Mouse (Mus musculus) heart, embryonic 10.5 days (tissue): ENCODE data around the gene Rbm20. TPM values are rescaled to one million over a fixed set of nuclear protein-coding genes. Genes with fewer than 3 reads are reported as not detected.

Source experiments
- DNase-seq: peaks from one replicate; pipeline ENCODE4 v3.0.0-alpha.2; 2017; ENCODE audit warnings: low spot score
- H3K27ac ChIP-seq: fragments of 300-500 bp; sonication (generic); 2 replicates; pipeline ENCODE4 v1.5.1; 2016; ENCODE audit warnings: mild to moderate bottlenecking
- H3K27me3 ChIP-seq: fragments of 300-500 bp; sonication (generic); 2 replicates; pipeline ENCODE4 v1.6.1; 2016; ENCODE audit warnings: mild to moderate bottlenecking; ENCODE audit not compliant: poor library complexity, insufficient read depth, severe bottlenecking
- H3K36me3 ChIP-seq: fragments of 300-500 bp; sonication (generic); 2 replicates; pipeline ENCODE4 v1.6.1; 2016; ENCODE audit warnings: mild to moderate bottlenecking, moderate library complexity
- H3K4me1 ChIP-seq: fragments of 300-500 bp; sonication (generic); 2 replicates; pipeline ENCODE4 v1.6.1; 2016; ENCODE audit warnings: mild to moderate bottlenecking
- H3K4me3 ChIP-seq: fragments of 300-500 bp; sonication (generic); 2 replicates; pipeline ENCODE4 v1.5.1; 2016; ENCODE audit warnings: mild to moderate bottlenecking, moderate library complexity
- H3K9me3 ChIP-seq: fragments of 300-500 bp; sonication (generic); 2 replicates; pipeline ENCODE4 v1.6.1; 2016; ENCODE audit warnings: mild to moderate bottlenecking, moderate library complexity
- WGBS: fragments of 180-500 bp; shearing (Covaris S2); methylation state at CpG from one replicate; pipeline ENCODE4 v1.1.7; 2016; 5-methylcytosine and 5-hydroxymethylcytosine counted together
- polyA plus RNA-seq: library from polyadenylated mRNA; unstranded; fragments of >200 nt; fragmentation: Nextera tagmentation; extraction: Ambion mirVana; gene quantifications from 2 replicates; pipeline ENCODE4 v1.2.1, GENCODE M21; 2016

Rbm20 gene
- polyA plus RNA-seq, 1 experiment from 2014 or later: 18.3 TPM

DNA sequence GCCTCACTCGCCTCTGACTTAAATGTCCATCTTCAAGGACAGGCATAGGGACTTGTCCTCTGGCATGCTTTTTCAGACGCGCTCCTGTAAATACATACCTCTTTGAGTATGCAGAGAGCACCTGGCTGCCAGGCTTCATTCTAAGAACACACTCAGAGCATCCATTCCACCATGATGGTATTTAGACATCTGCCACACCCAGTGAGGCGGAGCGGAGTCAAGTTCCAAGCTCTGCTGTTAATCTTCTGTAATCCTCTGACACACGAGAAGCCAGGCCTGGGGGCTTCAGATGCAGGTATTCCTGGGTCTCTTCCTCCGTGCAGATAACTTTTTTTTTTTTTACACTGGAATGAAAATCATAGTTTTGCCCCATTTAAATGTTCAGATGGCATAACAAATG lies 182.5 kb downstream of the Rbm20 start:
- H3K4me3 ChIP-seq: no peak overlapping the region
- no peak for DNase-seq
- H3K4me1 ChIP-seq: peaks cover 37% of the 10 kb centered on the region
- no peak overlapping the region for H3K27ac ChIP-seq
- no peaks in the 10 kb centered on the region for H3K27me3 ChIP-seq
- H3K9me3 ChIP-seq: no peaks in the 10 kb centered on the region
- H3K36me3 ChIP-seq: peaks cover 63% of the 10 kb centered on the region
- WGBS: 61% methylated on average over 7 of the region's 7 CpGs

DNA sequence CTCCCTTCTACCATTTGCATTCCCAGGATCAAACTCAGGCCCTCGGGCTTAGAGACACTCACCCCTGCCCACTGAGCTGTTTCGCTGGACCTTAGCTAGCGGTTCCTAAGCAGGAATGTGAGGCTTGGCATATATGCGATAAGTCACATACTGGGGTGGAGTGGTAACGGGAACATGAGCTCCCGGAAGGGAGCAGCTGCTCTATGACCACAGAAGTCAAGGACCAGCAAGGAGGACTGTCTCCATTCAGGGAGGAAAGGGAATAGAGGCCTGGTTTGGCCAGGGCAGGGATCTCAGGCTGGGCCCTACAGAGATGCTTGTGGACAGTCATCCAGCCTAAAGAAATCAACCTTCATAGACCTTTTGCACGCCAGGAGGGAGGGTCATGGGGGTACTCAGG lies 184.2 kb downstream of the Rbm20 start:
- no peaks in the 10 kb centered on the region for H3K27me3 ChIP-seq
- 79% methylated on average over 7 of the region's 7 CpGs for WGBS
- H3K36me3 ChIP-seq: peaks cover 67% of the 10 kb centered on the region
- H3K27ac ChIP-seq: no peak overlapping the region
- DNase-seq: no peak
- H3K4me3 ChIP-seq: no peak overlapping the region
- H3K9me3 ChIP-seq: no peaks in the 10 kb centered on the region
- H3K4me1 ChIP-seq: peaks cover 40% of the 10 kb centered on the region

DNA sequence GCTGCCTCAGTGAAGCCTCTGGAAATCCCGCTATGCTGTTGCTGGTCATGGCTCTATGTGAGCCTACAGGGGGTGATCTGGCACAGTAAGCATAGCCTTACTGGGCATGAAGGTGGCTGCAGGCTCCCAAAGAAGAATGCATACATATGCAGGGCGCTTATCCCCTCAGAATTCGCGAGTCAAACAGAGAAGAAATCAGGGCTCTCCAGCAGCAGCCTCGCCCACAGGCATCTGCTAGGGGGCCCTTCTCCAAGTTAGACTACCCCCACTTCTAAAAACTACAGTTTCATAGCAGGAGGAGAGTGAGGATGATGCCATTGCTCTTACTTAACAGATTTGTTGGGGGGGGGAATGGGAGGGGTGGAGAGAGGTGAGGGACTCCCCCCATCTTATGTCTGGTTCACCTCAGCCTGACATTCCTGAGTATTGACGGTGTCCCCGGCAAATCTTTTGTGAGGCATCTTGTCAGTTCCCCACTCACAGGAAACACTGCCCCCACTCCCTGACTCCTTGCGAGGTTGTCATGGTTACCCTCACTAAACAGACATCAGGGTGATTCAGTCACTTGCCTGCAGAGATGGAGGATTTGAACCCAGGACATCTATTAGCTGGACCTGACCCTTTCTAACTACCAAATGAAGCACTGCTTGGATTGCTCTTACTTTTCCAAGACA lies 185.6 kb downstream of the Rbm20 start:
- H3K9me3 ChIP-seq: no peaks in the 10 kb centered on the region
- DNase-seq: no peak
- no peak overlapping the region for H3K27ac ChIP-seq
- H3K4me3 ChIP-seq: no peak overlapping the region
- peaks cover 66% of the 10 kb centered on the region for H3K36me3 ChIP-seq
- 67% methylated on average over 8 of the region's 8 CpGs for WGBS
- H3K27me3 ChIP-seq: no peaks in the 10 kb centered on the region
- peaks cover 28% of the 10 kb centered on the region for H3K4me1 ChIP-seq

DNA sequence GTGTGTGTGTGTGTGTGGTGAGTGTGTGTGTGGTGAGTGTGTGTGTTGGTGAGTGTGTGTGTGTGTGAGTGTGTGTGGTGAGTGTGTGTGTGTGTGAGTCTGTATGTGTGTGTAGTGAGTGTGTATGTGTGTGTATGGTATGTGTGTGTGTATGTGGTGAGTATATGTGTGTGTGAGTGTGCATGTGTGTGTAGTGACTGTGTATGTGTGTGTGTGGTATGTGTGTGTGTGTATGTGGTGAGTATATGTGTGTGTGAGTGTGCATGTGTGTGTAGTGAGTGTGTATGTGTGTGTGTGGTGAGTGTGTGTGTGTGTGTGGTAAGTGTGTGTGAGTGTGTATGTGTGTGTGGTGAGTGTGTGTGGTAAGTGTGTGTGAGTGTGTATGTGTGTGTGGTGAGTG lies 190.1 kb downstream of the Rbm20 start:
- DNase-seq: no peak
- no peaks in the 10 kb centered on the region for H3K27me3 ChIP-seq

DNA sequence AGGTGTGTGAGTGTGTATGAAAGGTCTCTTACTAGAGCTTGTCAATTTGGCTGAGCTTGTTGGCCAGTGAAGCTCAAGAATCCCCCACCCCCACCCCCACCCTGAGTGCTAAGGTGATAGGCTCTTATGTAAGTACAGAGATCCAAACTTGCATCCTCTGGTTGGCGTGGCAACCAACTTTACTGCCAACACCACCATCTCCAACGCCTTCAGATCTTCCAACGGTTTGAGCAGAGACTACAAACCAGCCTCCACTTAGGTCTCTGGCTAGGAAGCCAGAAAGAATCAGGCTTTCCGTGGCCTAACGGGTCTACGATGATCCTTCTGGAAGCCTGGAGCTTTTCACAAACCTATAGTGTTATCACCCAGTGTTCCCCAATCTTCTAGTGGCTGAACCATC lies 191.0 kb downstream of the Rbm20 start:
- H3K4me1 ChIP-seq: peaks cover 3% of the 10 kb centered on the region; the same call in 1 of the 2 replicates
- H3K36me3 ChIP-seq: peaks cover 29% of the 10 kb centered on the region
- no peak for DNase-seq
- no peak overlapping the region for H3K27ac ChIP-seq
- H3K27me3 ChIP-seq: no peaks in the 10 kb centered on the region
- H3K9me3 ChIP-seq: no peaks in the 10 kb centered on the region
- 89% methylated on average over 6 of the region's 6 CpGs for WGBS
- no peak overlapping the region for H3K4me3 ChIP-seq

More for the DNA sequence above, 190.1 kb downstream of the Rbm20 start:
- Histone ChIP-seq H3K9me3 (no peaks in the 10 kb centered on the region), H3K4me1 (peaks cover 8% of the 10 kb centered on the region; the same call in 1 of the 2 replicates), H3K27ac (no peak overlapping the region), H3K4me3 (no peak overlapping the region), H3K36me3 (peaks cover 36% of the 10 kb centered on the region)

DNA sequence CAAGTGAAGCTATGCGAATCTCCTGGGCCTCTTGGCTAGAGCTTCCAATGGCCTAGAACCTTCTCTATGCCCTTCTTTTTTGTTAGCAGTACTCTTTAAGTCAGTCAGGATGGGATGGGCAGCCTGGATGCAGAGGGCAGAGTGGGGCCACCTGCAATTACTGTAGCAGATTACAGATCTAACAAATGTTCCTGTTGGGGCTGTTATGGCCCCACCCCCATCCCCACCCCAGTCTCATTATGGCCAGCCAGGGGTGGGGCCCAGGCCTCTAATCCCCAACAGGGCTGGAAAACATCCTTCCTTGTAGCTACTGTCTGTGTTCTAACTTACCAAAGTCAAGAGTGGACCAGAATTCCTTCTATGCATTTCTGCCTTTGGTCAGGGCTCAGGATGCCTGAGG lies 191.7 kb downstream of the Rbm20 start:
- peaks cover 22% of the 10 kb centered on the region for H3K36me3 ChIP-seq
- H3K9me3 ChIP-seq: no peaks in the 10 kb centered on the region
- H3K4me3 ChIP-seq: no peak overlapping the region
- DNase-seq: no peak
- no peaks in the 10 kb centered on the region for H3K27me3 ChIP-seq
- 85% methylated on average over 1 of the region's 1 CpGs for WGBS
- 0 out of 2 replicates have a peak, but pooled peaks cover 3% of the 10 kb centered on the region for H3K4me1 ChIP-seq
- no peak overlapping the region for H3K27ac ChIP-seq

DNA sequence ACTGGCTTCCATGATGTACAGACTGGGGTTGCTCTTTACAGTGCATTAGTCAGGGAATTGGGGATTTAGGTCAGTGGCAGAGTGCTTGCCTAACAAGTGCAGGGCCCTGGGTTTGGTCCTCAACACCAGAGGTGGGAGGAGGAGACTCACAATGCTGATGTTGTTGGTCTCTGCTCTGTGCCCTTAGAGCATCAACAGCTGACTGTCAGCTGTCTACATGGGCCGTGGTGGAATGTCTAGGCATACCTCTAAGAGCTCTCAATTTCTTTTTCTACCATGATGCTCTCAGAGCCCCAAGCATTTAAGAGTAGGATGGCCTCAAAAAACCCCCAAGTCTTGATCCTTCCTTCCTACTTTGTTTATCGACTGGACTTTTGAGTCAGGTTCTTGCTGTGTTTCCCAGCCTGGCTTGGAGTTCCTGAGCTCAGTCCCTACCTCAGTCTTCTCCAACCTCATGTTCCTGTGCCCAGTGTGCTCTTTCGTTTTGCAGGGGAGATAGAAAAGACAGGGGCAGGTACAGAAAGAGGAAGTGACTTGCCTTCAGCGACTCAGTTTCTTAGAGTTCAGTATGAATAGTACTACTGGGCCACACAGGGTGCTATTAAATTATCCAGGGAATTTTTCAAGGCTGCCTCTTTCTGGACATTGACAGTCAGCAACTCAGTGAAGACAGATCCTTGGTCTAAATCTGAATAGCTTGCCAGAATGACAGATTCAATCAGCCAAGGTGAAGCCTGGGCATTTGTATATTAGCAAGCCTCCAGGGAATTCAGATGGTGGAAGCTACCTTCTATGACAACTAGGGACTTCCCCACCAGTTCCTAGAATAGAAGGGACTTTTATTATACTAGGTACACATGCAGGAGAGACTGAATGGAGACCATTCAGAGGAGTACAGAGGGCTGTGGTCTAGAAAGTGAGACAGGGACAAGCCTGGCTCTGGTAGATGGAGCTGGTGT lies 192.6 kb downstream of the Rbm20 start:
- Histone ChIP-seq H3K36me3 (peaks cover 13% of the 10 kb centered on the region), H3K4me3 (no peak overlapping the region), H3K9me3 (no peaks in the 10 kb centered on the region), H3K4me1 (0 out of 2 replicates have a peak, but pooled peaks cover 3% of the 10 kb centered on the region), H3K27ac (no peak overlapping the region), H3K27me3 (no peaks in the 10 kb centered on the region)
- DNase-seq: no peak
- 74% methylated on average over 4 of the region's 4 CpGs for WGBS

DNA sequence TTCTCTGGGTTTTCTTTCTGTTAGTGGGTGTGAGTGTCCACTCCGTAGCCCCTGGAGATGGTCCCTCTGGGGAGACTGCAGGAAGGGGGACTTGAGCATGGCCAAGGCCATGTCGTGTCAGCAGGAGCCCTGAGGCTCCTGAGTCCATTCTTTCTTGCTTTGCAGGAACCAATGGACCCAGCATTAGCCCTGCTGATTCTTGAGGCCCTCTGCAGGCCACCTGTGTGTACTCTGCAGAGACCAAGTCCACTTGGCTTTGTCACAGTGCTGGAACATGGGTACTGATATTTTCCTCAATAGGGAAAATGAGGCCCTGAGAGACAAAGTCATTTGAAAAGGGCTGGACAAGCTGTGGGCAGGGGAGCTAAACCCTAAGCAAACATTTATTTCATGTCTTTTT lies 193.5 kb downstream of the Rbm20 start:
- H3K9me3 ChIP-seq: no peaks in the 10 kb centered on the region
- H3K36me3 ChIP-seq: peaks cover 6% of the 10 kb centered on the region
- no peak overlapping the region for H3K27ac ChIP-seq
- no peak overlapping the region for H3K4me3 ChIP-seq
- WGBS: 70% methylated on average over 2 of the region's 2 CpGs
- 0 out of 2 replicates have a peak, but pooled peaks cover 2% of the 10 kb centered on the region for H3K4me1 ChIP-seq
- no peaks in the 10 kb centered on the region for H3K27me3 ChIP-seq
- no peak for DNase-seq

DNA sequence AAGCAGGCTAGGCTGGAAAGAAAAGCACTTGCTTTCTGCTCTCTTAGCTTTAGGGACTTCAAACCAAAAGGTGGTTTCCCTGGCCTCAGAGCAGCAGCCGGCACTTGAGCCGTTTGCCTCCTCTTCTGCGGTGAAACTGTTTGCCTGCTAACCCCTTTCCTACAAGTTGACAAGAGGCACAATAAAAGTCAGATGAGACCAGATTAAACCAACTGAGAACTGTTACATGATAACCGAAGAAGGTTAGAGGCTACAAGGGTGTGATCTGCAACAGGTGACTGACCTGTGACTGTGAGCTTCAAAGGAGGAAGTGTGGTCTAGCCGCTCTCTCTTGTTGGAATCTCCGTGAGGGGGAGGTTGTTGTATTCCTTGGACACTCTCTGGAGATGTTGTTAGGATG lies 194.4 kb downstream of the Rbm20 start:
- Histone ChIP-seq H3K27ac (no peak overlapping the region), H3K4me3 (no peak overlapping the region), H3K9me3 (no peaks in the 10 kb centered on the region), H3K27me3 (no peaks in the 10 kb centered on the region), H3K4me1 (no peaks in the 10 kb centered on the region), H3K36me3 (peaks cover 2% of the 10 kb centered on the region; the same call in 1 of the 2 replicates)
- DNase-seq: no peak
- 85% methylated on average over 6 of the region's 6 CpGs for WGBS

DNA sequence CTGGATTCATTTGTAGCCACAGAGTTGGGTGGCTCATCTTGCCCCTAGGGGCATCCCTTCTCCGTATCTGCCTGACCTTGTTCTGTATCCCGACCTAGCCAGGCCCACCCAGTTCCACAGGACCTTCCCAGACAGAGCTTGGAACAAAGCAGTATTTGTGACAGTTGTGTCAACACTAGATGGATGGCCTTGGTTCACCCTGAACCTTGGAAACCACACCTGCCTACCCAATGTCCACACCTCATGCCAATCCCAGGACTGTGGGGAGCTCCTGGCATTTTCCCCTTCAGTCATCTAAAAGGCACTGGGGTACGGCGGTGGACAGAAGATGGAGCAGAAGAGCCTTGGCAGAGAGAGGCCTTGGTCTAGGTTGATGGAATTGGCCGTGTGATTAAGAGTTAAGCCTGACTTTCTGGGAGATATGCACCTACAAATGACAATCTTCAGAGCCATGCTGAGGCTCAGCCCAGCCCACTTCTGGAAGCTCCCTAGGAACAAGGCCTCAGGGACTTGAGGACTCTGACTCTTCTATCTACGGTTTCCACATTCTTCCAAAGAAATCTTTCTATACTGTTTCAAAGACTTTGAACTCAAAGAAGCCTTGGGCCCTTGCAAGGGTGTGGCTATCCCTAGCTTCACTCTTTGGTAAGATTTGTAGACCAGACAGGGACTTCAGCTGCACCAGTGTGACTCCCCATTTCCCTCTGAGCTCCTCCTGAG lies 196.0 kb downstream of the Rbm20 start:
- Histone ChIP-seq H3K36me3 (peaks cover 2% of the 10 kb centered on the region; the same call in 1 of the 2 replicates), H3K27ac (no peak overlapping the region), H3K27me3 (no peaks in the 10 kb centered on the region), H3K4me1 (no peaks in the 10 kb centered on the region), H3K4me3 (no peak overlapping the region), H3K9me3 (no peaks in the 10 kb centered on the region)
- no peak for DNase-seq
- 82% methylated on average over 6 of the region's 6 CpGs for WGBS

DNA sequence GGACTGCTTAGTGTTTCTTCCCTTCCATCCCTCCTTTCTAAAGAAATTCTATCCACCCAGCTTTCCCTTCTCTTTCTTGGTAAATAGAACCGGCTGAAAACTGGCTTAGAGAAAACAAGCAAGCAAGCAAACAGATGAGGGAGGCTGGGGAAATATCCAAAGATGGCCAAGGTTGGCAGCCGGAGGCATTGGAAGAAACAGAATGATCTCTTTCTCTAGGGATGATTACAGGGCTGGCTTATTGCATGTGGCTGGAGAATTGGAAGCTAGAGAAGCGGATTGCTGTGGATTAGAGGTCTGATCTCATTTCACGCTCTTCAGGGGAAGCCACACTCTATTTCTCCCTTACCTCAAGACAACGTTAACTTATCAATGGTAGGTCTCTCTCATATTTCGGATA lies 198.1 kb downstream of the Rbm20 start:
- no peaks in the 10 kb centered on the region for H3K4me1 ChIP-seq
- WGBS: 81% methylated on average over 6 of the region's 6 CpGs

DNA sequence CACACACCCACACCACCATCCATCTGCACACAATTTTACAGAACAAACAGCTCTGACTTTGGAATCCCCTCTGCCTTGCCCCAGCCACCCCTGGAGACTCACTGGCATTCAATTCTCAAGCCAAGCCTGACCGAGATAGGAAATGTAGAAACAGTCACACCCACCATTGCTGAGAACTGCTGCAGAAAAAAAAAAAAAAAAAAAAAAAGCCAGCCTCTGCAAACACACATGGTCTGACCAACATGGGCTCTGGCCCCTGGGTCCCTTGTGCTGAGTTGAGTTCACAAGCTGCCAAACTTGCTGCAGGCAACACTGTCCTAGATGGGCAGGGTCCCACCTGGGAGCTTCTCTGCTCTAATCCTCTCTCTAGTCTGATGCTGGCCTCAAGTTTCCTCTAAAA lies 200.7 kb downstream of the Rbm20 start:
- H3K4me1 ChIP-seq: no peaks in the 10 kb centered on the region
- no peaks in the 10 kb centered on the region for H3K36me3 ChIP-seq
- no peaks in the 10 kb centered on the region for H3K27me3 ChIP-seq
- no peaks in the 10 kb centered on the region for H3K9me3 ChIP-seq
- H3K4me3 ChIP-seq: no peak overlapping the region
- 80% methylated on average over 1 of the region's 1 CpGs for WGBS
- DNase-seq: no peak
- H3K27ac ChIP-seq: no peak overlapping the region

More for the DNA sequence above, 198.1 kb downstream of the Rbm20 start:
- no peaks in the 10 kb centered on the region for H3K9me3 ChIP-seq
- no peak overlapping the region for H3K27ac ChIP-seq
- H3K36me3 ChIP-seq: peaks cover 2% of the 10 kb centered on the region; the same call in 1 of the 2 replicates
- no peak overlapping the region for H3K4me3 ChIP-seq
- no peak for DNase-seq
- no peaks in the 10 kb centered on the region for H3K27me3 ChIP-seq

DNA sequence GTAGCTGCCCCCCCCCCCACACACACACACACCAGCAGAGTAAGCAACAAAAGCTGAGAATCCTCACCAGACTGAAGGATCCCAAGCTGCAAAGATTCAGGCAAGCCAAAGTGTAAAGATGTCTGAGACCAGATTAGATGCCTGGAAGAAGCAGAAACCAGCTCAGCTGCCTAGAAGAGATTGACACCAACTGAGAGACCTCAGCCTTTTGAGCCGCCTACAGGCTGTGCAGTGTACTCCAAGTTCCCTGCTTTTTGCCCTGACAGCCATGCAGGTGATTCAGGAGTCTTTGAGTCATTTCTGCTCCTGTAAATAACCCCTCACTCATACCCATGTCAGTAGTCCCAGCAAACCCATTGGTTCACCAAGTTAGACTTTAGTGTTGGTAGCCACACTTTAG lies 203.4 kb downstream of the Rbm20 start:
- Histone ChIP-seq H3K4me1 (no peaks in the 10 kb centered on the region), H3K27ac (no peak overlapping the region), H3K36me3 (no peaks in the 10 kb centered on the region), H3K27me3 (no peaks in the 10 kb centered on the region), H3K4me3 (no peak overlapping the region), H3K9me3 (no peaks in the 10 kb centered on the region)
- no peak for DNase-seq
- WGBS: 68% methylated on average over 1 of the region's 1 CpGs
